Mouse (Mus musculus) megakaryocyte-erythroid progenitor cell, adult 5-6 weeks (primary cell): ENCODE data around the gene Dock7. TPM values are rescaled to one million over a fixed set of nuclear protein-coding genes. Genes with fewer than 3 reads are reported as not detected.
"Not testable (repeated sequence)": the region's sequence is repeated elsewhere in the genome, so short reads cannot be mapped to it uniquely, and the experiment has no call there.

Experiments
- ATAC-seq: replicated peaks from 2 replicates; pipeline ENCODE4 v1.8.0; 2016; ENCODE audit warnings: mild to moderate bottlenecking, inconsistent platforms; ENCODE audit not compliant: severe bottlenecking, poor library complexity, low FRiP score, low TSS enrichment
- total RNA-seq, 2 experiments: library from RNA; stranded (forward) in 1 of 2; stranded (reverse) in 1 of 2; fragments of 200-1000, 215-1000 nt in 1 of 2; fragments of >200 nt in 1 of 2; fragmentation: Nextera tagmentation in 1 of 2; gene quantifications; 2 replicates each; pipeline ENCODE4 v1.2.3; 2014 to 2017

The Dock7 gene
- total RNA-seq, 2 experiments from 2014 or later, result 58.3 to 71.8 TPM

- ATAC-seq, result no peak
Measured at GRCm38 (mm10) chr4:99030686-99031085, 90.0 kb downstream of the Dock7 start, which contains the start of gene Angptl3. Gene Angptl3, plus strand, starts transcription at chr4:99030954.

- ATAC-seq, result no peak
Measured at GRCm38 (mm10) chr4:99028377-99028776, 92.3 kb downstream of the Dock7 start.

DNA sequence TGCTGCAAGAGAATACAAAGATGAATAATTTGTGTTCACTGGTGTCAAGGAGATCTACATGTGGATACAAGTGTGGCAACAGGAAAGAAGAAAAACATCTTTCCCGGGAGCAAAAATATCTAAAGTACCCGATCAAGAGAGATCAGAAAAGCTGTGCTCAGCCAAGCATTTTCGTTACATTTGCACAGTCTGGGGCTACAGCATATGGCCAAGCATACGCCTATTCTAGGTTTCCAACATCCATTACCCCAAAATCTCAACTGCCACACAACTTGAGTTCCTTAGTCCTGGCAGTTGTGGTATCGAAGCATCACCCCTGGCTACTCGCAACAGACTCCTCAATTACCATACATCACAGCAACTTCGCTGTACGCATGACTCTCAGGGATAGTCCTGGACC is 98.5 kb downstream of the Dock7 start:
- ATAC-seq, result no peak

GRCm38 (mm10) chr4:99011039-99011438 is 109.7 kb downstream of the Dock7 start:
- ATAC-seq, result no peak

- ATAC-seq, result no peak
Measured at GRCm38 (mm10) chr4:99006319-99006718, 114.4 kb downstream of the Dock7 start.

DNA sequence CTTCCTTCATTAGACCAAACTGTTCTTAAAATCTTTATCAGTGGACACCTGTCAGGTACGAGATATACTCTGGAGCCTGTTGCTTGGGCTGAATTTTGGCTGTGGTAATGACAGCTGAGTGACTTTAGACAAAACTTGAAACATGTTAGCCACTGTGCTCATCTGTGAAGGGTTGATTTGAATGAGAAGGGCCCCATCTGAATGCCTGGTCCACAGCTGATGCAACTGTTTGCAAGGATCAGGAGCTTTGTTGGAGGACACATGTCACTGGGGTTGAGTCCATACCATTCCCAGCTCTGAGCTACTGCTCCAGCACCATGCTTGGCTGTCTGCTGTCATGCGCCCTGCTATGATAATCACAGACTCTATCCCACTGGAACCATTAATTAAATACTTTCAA is 115.1 kb downstream of the Dock7 start:
- no peak for ATAC-seq

DNA sequence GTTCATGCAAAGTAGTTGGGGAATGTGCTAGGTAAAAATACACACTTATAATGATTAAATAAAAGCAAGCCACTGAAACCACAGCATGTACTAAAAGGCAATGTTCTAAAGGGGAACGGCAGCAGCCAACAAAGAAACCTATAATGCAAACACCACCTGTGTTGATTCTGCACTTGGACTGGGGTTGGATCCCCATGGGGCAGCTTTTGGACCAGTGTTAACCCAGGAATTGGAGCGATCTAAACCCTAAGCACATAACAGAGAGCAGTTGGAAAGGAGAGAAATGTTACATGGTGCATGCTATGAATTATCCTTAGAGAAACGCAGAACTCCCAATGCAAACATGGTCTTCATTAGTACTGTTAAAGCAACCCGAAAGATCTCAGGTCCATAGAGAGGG is 127.2 kb downstream of the Dock7 start:
- no peak for ATAC-seq

DNA sequence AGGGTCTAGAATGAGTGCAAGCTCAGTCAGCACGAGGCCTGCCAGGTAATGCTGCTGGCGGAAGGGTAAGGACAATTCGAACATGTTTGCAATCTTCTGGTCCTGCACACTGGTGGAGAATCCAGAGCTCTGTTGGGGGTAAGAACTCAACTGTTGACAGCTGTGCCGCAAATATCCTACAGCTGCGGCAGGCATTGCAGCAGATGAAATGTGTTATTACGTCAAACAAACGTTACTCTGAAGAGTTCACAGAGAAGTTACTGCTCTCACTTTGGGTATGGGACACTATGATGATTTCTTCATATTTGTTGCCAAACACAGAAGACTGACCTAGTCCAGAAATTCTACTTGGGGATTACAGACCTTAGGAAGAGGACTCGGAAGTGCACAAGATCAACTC is 136.0 kb downstream of the Dock7 start:
- no peak for ATAC-seq

- not testable (repeated sequence) for ATAC-seq
Measured at GRCm38 (mm10) chr4:98979976-98980375, 140.7 kb downstream of the Dock7 start.

GRCm38 (mm10) chr4:98978693-98979092 is 142.0 kb downstream of the Dock7 start:
- ATAC-seq, result no peak

DNA sequence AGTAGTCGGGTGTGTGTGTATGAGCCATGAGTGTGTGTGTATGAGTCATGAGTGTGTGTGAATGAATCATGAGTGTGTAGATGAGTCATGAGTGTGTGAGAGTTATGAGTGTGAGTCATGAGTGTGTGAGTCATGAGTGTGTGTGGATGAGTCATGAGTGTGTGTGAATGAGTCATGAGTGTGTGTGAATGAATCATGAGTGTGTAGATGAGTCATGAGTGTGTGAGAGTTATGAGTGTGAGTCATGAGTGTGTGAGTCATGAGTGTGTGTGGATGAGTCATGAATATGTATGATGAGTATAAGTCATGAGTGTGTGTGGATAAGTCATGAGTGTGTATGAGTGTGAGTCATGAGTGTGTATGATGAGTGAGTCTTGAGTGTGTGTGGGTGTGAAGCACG is 142.4 kb downstream of the Dock7 start:
- ATAC-seq, result 0 out of 2 replicates have a peak, but pooled peaks have one; percentile 37

GRCm38 (mm10) chr4:98975741-98976140 is 145.0 kb downstream of the Dock7 start:
- no peak for ATAC-seq

- no peak for ATAC-seq
Measured at GRCm38 (mm10) chr4:98969946-98970345, 150.8 kb downstream of the Dock7 start.

GRCm38 (mm10) chr4:98960243-98960642 is 160.5 kb downstream of the Dock7 start:
- ATAC-seq, result no peak

GRCm38 (mm10) chr4:98955986-98956385 is 164.7 kb downstream of the Dock7 start:
- no peak for ATAC-seq

DNA sequence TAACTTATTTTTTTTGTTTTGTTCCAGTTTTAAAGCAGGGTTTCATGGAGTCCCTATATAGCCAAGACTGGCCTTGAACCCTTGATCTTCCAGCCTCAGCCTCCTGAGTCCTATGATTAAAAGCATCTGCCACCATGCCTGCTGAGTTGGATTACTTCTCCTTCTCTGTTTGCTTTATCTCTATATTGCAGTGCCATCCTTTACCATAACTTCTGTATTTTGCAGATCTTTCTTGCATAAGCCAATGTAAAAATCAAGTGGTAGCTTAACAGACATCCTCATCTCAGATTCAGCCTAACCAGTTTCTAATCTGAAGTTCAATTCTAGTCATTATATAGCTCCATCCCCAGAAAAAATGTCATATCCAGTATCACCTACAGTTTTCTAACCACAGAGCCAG is 170.2 kb downstream of the Dock7 start:
- ATAC-seq, result no peak

DNA sequence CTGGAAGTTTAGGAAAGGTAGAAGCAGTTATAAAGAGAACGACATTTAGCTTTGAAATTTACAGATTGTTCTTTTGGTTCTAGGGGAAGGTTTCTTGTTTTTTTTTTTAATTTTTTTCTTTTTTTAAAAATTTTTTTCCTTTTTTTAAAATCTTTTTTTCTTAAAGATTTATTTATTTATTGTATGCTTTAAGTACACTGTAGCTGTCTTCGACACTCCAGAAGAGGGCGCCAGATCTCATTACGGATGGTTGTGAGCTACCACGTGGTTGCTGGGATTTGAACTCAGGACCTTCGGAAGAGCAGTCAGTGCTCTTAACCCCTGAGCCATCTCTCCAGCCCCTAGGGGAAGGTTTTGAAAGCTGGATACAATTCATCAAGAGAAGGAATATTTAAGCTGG is 182.5 kb downstream of the Dock7 start:
- ATAC-seq, result not testable (repeated sequence)

- no peak for ATAC-seq
Measured at GRCm38 (mm10) chr4:98936036-98936435, 184.7 kb downstream of the Dock7 start.

- ATAC-seq, result no peak
Measured at GRCm38 (mm10) chr4:98925250-98925781, 195.4 kb downstream of the Dock7 start.

DNA sequence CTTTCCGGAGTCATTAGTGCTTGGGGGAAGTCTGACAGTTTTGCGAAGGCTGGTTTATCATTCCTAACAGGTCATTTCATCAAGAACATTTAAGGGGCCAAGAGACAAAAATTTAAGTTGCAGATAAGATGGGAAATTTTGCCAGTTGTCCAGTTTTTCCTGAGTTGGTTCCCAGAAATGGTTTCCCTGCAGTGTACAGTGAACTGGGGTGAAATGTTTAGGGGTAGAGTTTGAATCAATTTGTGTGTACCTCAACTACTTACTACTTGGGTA is 195.9 kb downstream of the Dock7 start:
- no peak for ATAC-seq

DNA sequence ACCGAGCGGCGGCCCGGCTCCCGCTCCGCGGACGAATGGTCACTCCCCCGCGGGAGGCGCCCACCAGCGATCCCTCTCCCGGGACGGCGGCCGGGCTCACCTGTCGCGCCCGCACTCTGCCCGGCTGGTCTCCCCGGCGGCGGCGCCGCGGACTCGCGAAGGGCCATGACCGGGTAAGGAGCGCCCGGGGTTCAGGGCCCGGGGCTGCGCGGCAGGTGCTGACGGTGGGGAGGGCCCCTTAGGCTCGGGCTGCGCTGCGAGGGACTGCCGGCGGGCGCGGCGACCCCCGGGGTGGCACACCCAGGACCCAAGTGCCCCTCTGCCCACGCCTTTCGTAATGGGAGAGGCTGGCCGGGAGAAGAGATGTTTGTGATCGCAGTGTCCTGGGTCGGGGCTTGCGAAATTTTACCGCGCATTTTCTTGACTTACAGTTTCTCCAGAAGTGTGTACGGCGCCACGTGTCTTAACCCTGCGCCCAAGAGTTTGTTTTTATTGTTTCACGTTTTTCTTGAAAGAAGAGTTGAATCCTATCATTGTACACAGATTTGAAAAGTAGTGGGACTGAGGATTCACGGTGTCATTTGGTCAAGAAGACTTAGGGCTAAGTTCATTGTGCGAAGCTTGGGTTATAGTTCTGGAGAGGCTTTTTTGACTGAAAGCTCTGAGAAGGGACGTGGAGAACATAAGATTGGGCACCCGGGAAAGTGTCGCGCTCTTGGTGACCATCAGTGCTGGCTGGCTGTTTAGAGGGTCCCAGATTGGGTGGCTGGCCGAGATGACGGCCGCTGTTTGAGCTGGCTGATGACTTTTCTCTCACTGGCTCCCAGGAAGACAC is 196.4 kb downstream of the Dock7 start:
- no peak for ATAC-seq
